Mouse (Mus musculus) bone marrow, adult 2 months (tissue): ENCODE results near the gene Pcdh15. TPM values are rescaled to one million over a fixed set of nuclear protein-coding genes. Genes with fewer than 3 reads are reported as not detected.

Experiments
- H3K27ac ChIP-seq: fragments of 200-500 bp; 2 replicates; pipeline ENCODE4 v1.5.1; 2012; ENCODE audit warnings: low read depth, mild to moderate bottlenecking, control low read depth, inconsistent platforms, low read length; ENCODE audit not compliant: control insufficient read depth, poor library complexity, insufficient read depth
- H3K4me1 ChIP-seq: fragments of 200-500 bp; 2 replicates; pipeline ENCODE4 v1.6.1; 2011; ENCODE audit warnings: low read length; ENCODE audit not compliant: control insufficient read depth, insufficient read depth
- H3K4me3 ChIP-seq: fragments of 200-500 bp; replicated peaks from 2 replicates; pipeline ENCODE3; 2011; ENCODE audit warnings: mild to moderate bottlenecking, low read depth, low read length, control low read depth; ENCODE audit not compliant: control insufficient read depth
- CTCF ChIP-seq: fragments of 200-500 bp; IDR thresholded peaks from 2 replicates; pipeline ENCODE4 v1.5.1; 2011; ENCODE audit warnings: low read length, control low read depth; ENCODE audit not compliant: control insufficient read depth, insufficient read depth
- POLR2A ChIP-seq: fragments of 200-500 bp; IDR thresholded peaks from 2 replicates; pipeline ENCODE4 v1.6.1; 2011; ENCODE audit warnings: low read depth, mild to moderate bottlenecking, control low read depth, low read length, borderline replicate concordance; ENCODE audit not compliant: control insufficient read depth
- WGBS: fragments of 180-500 bp; shearing (Covaris S2); methylation state at CpG from one replicate; pipeline ENCODE4 v1.1.7; 2018; 5-methylcytosine and 5-hydroxymethylcytosine counted together
- polyA plus RNA-seq: library from polyadenylated mRNA; stranded (reverse); fragments of >200 nt; gene quantifications from 2 replicates; pipeline ENCODE4 v1.2.4, GENCODE M21; 2011; ENCODE audit warnings: low replicate concordance; ENCODE audit not compliant: missing spikeins, insufficient read depth, insufficient read length

Gene Pcdh15
- polyA plus RNA-seq, 1 experiment, result 0.47 TPM

DNA sequence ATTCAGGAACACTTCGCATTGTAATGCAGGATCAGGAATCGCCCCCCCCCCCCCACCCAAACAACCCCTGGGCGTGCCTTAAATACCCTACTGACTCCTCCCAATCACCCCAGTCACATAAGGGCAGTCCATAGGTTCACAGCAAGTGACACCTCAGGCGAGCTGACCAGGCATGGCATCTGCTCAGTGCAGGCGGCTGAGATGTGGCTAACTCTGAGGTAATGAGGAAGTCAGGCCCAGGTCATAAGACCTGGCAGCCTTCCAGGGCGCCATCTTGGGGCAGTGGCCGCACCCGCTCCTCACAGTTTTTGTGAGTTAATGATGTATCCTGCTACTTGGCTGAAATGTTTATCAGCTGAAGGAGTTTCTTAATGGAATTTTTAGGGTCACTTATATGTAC, 713.2 kb downstream of the Pcdh15 start:
- Histone ChIP-seq H3K27ac (no peak overlapping the region), H3K4me3 (no peak overlapping the region), H3K4me1 (no peaks in the 10 kb centered on the region)
- no peak for TF ChIP-seq CTCF
- TF ChIP-seq POLR2A, result no peak
- 69% methylated on average over 8 of the region's 8 CpGs for WGBS

DNA sequence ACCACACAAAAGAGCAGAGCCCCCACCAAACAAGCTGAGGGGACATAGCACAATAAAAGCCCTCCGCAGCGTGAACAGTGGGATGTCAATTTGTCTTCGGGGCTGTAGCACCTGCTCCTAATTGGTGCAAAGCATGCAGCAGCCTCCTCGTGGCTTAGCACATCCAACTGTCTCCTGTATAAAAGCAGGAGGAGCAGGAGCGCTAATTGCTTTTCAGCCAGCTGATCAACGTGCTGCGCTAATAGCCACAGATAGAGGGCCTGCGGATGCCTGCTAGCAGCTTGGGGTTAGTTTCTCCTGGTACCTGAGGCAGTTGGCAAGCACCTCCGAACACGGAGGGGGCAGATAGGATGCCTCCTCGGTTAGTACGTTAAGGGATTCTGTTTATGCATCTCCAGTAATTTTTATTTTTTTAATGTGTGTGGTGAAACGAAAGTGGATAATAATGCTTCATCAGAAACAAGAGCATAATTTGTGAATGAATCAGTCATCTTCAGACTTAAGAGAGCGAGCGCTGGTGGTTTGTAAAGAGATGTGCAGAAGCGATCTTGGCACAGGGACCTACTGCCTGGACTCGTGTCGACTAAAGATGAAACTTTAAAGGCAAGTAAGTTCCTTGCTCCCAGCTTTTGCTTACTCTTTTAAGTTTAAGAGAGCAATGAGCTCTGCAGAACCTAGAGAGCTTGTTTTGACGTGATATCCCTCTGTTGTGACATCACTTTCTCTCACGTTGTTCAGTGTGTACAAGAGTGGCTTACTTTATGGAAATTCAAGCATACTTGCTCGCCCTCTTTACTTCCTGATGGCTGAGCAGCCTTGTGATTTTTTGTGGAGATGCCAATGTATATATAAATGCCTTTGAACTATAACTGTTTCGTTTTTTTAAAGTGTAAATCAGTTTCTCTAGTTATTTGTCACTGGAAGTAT, 722.8 kb downstream of the Pcdh15 start:
- Histone ChIP-seq H3K27ac (no peak overlapping the region), H3K4me3 (no peak overlapping the region), H3K4me1 (no peaks in the 10 kb centered on the region)
- TF ChIP-seq CTCF (no peak), POLR2A (no peak)
- 40% methylated on average over 22 of the region's 22 CpGs for WGBS

DNA sequence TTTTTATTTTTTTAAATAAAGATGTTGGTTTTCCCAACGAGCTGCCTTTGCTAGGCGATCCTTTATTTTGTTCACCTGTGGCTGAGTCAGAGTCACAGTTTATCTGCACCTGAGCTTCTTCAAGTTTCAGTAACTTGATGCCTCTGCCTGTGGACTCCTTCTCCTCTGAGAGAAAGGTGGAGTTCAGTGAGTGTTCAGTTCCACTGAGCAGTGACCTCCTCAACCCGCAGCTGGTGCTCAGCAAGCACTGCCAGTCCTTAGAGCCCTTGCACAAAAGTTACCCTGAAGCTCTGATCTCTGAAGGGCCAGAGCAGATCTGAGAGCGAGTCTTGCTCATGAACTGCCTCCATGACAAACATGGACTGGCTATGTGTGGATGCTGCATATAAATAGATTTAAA, 724.1 kb downstream of the Pcdh15 start:
- 61% methylated on average over 4 of the region's 4 CpGs for WGBS
- H3K4me1 ChIP-seq, result no peaks in the 10 kb centered on the region
- no peak for TF ChIP-seq CTCF
- no peak for TF ChIP-seq POLR2A
- H3K27ac ChIP-seq, result no peak overlapping the region
- no peak overlapping the region for H3K4me3 ChIP-seq

DNA sequence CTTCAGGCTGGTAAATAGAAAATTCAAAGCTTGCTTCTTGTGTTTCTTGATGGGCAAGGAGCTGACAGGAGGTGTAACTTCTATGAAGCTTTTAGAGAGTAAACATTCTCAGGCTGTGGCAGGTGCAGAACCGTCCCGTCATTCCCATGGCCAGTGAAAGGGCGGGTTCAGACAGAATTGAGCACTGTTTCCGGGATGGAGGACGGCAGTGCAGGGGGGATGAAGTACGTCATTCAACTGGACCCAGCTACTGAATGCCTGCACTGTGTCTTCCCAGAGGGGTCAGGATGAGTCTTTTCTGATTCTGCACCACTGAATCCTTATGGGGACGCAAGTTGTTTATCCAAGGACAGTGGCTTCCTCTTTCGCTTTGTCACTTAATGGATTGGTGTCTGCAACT, 727.2 kb downstream of the Pcdh15 start:
- no peak overlapping the region for H3K4me3 ChIP-seq
- H3K4me1 ChIP-seq, result no peaks in the 10 kb centered on the region
- no peak for TF ChIP-seq CTCF
- no peak for TF ChIP-seq POLR2A
- H3K27ac ChIP-seq, result no peak overlapping the region
- 77% methylated on average over 8 of the region's 8 CpGs for WGBS

DNA sequence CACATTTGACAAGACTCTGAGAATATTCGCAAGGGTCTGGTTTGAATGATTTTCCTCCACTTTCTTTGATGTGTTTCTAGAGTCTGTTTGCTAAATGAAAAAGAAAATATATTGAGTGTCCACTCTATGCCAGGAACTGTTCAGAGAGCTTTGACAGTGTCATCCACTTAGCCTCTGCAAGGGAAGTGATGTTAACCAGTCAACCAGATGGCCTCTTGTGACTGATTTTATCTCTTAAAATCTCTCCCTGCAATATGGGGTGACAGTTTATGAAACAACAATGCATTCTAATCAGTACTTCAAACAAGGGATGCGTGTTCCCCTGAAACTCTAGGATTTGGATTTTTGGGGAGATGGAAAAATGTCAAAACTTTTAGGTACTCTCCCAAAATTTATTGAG, 729.6 kb downstream of the Pcdh15 start:
- Histone ChIP-seq H3K4me3 (no peak overlapping the region), H3K4me1 (no peaks in the 10 kb centered on the region), H3K27ac (no peak overlapping the region)
- 70% methylated on average over 2 of the region's 2 CpGs for WGBS
- TF ChIP-seq CTCF (no peak), POLR2A (no peak)

DNA sequence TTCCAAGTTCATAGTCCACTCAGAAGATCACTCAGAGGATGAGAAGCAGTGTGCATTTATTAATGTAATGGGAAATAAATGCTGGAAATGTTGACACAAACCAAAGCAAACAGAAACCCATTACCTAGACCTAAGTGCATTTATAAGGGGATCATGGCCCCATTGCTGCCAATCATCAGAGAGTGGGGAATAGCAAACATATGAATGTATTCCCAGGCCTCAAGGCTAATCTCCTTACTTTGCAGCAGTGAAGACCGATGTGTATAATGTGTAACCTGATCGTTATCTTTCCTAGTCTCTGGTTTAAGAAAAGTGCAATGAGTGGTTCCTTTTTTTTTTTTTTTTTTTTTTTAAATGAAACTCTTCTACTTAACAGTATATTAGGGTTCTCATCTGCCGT, 745.9 kb downstream of the Pcdh15 start:
- Histone ChIP-seq H3K4me1 (no peaks in the 10 kb centered on the region), H3K4me3 (no peak overlapping the region), H3K27ac (no peak overlapping the region)
- WGBS, result 73% methylated on average over 3 of the region's 3 CpGs
- TF ChIP-seq CTCF (no peak), POLR2A (no peak)

DNA sequence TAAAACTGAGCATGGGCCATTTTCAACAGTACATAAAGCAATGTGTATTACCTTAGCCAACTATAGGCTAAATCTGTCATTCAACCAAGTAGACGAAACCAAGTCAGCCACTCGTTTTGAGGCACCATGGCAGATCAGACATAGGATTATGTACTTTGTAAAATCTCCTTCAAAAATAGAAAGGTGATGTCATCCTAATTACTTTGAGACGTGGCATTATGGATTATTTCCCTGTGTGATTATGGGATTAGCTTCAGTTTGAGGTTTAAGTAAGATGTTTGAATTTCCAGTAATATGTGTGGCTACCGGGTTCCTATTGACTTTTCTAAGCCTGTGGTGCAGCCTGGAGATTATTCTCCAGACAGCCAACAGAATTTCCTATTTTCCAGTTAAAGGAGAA, 763.0 kb downstream of the Pcdh15 start:
- H3K4me3 ChIP-seq, result no peak overlapping the region
- H3K4me1 ChIP-seq, result no peaks in the 10 kb centered on the region
- H3K27ac ChIP-seq, result no peak overlapping the region
- 62% methylated on average over 4 of the region's 4 CpGs for WGBS
- TF ChIP-seq POLR2A (no peak), CTCF (no peak)

DNA sequence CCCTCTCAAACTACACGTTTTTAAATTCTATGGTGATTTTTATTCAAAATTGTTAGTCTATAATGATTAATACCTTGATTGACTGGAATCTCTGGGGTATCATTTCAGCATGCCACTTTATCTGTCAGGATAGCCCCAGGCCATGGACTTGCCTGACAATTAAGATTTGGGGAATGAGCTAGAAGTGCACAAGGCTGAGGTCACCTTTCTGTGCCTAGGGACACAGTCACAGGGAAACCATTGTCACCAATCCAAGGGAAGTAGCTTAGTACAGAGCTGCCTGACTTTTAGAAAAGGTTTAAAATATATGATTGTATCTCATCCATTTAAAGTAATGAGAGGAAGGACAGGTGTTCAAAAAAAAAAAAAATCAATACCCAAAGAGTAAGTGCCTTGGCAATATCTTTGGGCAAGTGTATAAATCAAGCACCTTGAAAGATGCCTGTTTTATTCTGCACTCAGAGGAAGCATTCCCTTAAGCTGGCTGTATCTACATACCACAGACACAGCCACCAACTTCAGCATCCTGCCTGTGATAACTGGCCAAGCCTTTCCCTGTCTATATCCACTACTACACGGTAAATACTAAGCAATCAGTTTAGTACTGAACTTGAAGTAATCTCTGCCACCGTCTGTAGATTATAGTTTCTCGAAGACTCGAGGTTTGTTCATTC, 779.0 kb downstream of the Pcdh15 start:
- no peaks in the 10 kb centered on the region for H3K4me1 ChIP-seq
- H3K4me3 ChIP-seq, result no peak overlapping the region
- WGBS, result 76% methylated on average over 5 of the region's 5 CpGs
- TF ChIP-seq CTCF (no peak), POLR2A (no peak)
- no peak overlapping the region for H3K27ac ChIP-seq

DNA sequence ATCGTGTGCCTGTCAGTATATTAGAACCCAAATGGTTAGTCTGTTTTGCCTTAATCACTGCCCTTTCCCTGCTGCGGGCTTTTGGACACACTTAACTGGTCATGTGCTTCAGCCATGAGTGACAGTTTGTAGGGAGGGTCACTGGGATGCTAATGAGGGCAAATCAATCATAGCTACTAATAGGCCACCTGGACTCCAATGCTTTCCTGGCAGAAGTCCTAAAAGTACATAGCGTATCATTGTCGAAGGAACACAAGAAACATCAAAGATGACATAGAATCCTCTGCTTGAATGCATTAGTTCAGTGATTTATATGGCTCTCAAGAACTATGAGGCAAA, 779.6 kb downstream of the Pcdh15 start:
- TF ChIP-seq POLR2A, result no peak
- no peak for TF ChIP-seq CTCF
- Histone ChIP-seq H3K27ac (no peak overlapping the region), H3K4me1 (no peaks in the 10 kb centered on the region), H3K4me3 (no peak overlapping the region)
- 80% methylated on average over 4 of the region's 4 CpGs for WGBS

DNA sequence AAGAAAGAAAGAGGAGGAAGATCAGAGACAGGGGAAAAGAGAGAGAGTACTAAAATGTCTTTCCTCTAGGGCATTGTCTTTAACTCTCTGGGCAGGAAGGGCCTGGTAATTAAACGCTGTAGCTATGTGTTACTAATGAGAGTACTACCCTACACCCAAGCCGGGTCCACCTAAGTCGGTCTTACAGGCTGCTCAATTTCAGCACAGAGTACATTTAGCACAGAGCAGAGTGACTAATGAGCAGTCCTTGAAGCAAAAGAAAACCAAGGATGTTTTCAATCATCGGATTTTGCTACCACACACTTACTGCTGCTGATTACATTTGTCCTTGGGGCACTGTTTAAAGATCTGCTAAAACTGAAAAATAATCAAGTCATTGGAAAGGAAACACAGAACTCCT, 788.6 kb downstream of the Pcdh15 start:
- WGBS, result 80% methylated on average over 4 of the region's 4 CpGs
- Histone ChIP-seq H3K4me3 (no peak overlapping the region), H3K4me1 (no peaks in the 10 kb centered on the region), H3K27ac (no peak overlapping the region)
- TF ChIP-seq POLR2A, result no peak
- TF ChIP-seq CTCF, result no peak
